Mouse (Mus musculus) granulocyte monocyte progenitor cell, adult 5-6 weeks (primary cell): ENCODE measurements around the gene Gm45808. TPM values are rescaled to one million over a fixed set of nuclear protein-coding genes. Genes with fewer than 3 reads are reported as not detected.
"Not testable (repeated sequence)": the region's sequence is repeated elsewhere in the genome, so short reads cannot be mapped to it uniquely, and the experiment has no call there.

ENCODE experiments used
- ATAC-seq: replicated peaks from 2 replicates; pipeline ENCODE4 v1.8.0; 2016; ENCODE audit warnings: mild to moderate bottlenecking, moderate TSS enrichment, inconsistent platforms; ENCODE audit not compliant: poor library complexity, severe bottlenecking
- total RNA-seq, 2 experiments: library from RNA; stranded (forward) in 1 of 2; stranded (reverse) in 1 of 2; fragments of 200-712, 200-1000 nt in 1 of 2; fragments of >200 nt in 1 of 2; fragmentation: Nextera tagmentation in 1 of 2; gene quantifications; 2 replicates each; pipeline ENCODE4 v1.2.3; 2014 to 2017

Gm45808 gene
- total RNA-seq, 2 experiments from 2014 or later: not detected

DNA sequence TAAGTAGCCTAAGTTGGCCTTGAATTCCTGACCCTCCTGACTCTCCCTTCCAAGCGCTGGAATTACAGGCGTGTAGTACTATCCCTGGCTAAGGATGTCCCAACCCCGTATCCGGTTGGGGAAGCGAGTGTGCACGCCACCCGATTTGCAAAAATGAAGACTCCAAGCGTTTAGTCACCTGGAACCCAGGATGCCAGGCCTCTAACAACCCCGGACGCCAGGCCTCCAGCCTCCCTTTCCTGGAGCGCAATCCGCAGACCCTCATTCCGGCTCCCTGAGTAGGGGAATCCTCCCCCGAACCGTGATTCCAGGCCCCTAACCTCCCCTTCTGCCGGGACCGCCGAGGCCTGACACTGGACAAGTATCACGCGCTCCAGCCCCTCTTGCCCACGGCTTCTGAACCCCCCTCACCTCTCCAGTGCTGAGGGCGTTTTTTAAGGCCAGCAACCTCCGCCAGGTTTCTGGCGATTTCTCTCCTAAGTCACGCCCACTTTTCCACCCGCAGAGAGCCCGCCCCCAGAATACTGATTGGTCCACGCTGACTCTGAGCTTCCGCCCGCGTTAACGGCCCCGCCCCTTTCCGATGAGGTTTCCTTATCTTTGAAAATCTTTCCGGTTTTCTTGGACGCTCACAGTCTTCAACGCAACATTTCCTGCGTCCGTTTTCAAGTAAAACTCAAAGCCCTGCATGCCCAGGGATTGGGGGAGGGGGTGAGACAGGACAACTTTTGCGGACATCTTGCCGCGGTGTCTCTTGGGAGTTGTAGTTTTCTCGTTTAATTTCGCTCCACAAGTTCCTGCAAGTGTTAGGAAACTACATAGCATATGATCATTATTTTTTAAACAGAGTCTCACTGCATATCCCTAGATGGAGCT, 23.5 kb upstream of the Gm45808 start, which contains the start of gene Nucb1:
Gene Nucb1, minus strand, starts transcription at position 495 of the 876 bp plus-strand sequence.
- peak; percentile 90 for ATAC-seq

DNA sequence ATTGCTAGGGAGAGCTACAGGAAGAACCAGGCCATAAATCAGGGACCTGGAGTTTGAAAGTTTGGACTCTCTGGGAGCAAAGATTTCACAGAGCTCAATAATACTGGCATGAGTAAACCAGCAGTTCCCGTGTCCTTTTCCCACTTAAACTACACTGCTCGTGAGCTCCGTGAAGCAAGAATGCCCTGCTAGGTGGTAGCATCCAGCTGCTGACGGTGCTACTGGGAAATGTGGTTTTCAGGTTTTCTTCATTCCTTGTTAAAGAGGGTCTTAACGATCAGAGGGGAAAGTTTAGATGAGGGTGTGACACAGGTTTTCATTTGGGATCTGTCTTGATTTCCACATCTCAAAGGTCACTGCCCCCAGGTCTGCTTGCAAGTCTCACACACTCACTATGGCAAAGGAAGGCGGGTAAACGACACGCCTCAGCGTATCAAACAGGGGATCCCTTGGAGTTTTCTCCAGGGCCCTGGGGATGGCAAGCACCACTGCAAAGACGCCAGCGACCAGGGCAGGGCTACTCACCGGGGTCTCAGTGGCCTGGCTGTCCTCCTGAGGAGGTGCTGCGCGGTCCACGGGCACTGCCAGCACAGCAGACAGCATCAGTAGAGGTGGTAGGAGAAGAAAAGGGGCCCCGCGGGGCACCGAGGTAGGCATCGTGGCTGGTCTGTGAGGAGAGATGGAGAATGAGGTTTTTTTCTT, 22.7 kb upstream of the Gm45808 start:
- no peak for ATAC-seq

DNA sequence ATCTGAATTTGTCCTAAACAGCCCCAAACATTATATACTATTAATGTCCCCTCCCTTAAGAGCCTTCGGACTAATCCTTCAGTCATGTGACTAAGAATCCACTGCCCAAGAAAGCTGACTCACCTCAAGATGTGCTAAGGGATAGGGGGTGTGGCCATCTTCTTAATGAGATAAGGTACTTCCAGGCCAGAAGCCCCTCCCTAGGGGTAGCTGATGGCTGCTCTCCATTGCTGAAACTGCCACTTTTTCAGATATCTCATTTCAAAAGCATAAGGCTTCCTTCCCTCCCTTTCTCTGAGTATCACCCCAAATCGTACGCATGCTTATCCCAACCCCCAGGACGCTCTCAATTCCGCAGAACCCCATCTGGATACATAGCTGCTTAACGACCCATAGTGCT, 21.9 kb upstream of the Gm45808 start:
- ATAC-seq: peak; percentile 26

- no peak for ATAC-seq
Measured at GRCm38 (mm10) chr7:45507583-45507982, 21.0 kb upstream of the Gm45808 start.

DNA sequence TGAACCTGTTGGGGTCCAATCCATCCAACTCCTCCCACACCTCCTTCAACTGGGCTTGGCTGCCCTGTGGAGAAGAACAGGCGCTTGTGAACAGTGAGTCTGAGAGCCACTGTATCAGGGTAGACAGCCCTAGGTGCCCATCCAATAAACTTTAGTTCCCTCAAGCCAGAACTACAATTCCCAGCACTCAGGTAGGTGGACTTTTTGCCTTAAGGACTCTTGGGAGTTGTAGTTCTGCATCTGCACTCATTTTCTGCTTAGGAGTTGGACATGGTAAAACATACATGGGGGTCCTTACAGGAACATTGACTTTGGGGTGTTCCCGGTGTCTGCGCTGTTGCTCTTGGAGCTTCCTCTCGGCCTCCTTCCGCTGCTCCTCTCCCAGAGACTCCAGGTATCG, 11.8 kb upstream of the Gm45808 start:
- no peak for ATAC-seq

DNA sequence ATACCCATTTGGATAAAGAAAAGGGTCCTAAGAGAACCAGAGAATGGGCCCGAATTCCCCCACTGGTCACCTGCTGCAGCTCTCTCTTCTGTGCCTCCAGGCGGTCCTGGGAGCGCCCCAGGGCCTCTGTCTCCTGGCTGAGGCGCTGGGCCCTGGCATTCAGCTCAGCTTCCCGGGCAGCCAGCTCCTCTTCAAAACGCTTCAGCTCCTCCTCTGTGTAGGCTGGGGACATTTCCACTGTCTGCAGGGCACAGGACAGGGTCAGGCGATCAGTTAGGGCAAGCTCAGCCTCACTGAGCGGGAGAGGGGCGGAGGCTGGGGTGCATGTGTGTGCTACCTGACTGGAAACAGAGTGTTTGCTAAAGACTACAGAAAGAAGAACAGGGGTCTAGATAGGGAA, 7.9 kb upstream of the Gm45808 start:
- no peak for ATAC-seq

DNA sequence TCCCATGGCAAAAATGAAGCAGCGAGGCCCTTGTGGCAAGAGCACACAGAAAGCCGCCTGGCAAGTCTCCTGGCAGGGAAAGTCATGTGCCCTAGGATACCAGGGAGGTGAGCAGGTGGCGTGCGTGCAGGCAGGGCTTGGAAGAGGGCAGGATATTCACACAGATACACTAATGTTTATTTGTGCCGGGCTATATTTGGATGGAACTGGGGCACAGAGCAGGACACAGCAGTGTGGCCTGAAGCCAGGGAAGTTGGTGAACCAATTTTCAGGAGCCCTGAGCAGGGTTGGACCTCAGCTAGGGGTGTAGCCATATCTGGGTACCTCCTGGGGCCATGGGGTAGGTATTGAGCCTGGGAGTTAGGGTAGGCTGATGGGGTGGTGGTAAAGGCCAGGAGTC, 6.3 kb upstream of the Gm45808 start:
- ATAC-seq: no peak

DNA sequence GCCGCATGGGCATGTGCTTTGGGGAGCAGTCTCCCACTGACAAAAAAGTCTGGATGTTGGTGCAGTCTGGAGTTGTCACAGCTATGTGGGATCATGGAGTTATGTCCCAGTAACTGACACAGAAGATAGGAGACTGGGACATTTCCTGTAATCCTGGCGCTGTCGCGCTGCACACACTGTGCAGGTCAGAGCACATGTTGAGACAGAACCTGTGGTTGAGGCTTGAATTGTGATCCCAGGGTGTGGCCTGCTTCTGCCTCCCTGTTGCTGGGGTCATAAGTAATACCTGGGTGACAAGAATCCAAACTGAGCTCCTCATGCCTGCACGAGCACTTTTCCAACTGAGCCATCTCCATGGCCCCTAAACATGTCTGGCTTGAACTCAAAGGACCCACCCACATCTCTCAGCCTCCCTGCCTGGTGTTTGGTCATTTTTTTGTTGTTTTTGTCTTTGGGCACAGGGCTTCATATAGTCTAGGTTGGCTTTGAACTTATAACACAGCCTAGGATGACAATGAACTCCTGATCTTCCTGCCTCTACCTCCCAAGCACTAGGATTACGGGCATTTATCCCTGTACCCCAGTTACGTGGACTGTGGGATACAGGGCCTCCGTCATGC, 5.7 kb upstream of the Gm45808 start:
- ATAC-seq: no peak

GRCm38 (mm10) chr7:45491264-45491663, 4.7 kb upstream of the Gm45808 start:
- no peak for ATAC-seq

- ATAC-seq: 0 out of 2 replicates have a peak, but pooled peaks have one; percentile 16
Measured at GRCm38 (mm10) chr7:45490822-45491221, 4.2 kb upstream of the Gm45808 start.

DNA sequence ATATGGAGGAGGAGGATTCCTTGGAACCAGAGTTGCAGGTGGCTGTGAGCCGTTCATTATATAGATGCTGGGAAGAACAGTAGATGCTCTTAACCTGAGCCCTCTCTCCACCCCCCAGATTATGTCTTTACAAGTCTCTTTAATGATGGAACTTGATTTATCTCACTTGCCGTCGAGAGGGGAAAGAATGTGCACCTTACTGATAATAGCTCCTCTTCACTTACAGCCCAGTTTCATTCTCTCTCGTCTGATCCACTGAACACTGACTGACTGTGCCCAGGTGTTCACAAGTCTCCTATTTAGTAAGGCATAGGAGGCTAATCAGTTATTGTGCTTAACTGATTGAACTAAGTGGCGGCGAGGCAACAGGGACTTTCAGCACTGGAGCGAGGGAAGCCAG, 3.0 kb upstream of the Gm45808 start:
- ATAC-seq: no peak

DNA sequence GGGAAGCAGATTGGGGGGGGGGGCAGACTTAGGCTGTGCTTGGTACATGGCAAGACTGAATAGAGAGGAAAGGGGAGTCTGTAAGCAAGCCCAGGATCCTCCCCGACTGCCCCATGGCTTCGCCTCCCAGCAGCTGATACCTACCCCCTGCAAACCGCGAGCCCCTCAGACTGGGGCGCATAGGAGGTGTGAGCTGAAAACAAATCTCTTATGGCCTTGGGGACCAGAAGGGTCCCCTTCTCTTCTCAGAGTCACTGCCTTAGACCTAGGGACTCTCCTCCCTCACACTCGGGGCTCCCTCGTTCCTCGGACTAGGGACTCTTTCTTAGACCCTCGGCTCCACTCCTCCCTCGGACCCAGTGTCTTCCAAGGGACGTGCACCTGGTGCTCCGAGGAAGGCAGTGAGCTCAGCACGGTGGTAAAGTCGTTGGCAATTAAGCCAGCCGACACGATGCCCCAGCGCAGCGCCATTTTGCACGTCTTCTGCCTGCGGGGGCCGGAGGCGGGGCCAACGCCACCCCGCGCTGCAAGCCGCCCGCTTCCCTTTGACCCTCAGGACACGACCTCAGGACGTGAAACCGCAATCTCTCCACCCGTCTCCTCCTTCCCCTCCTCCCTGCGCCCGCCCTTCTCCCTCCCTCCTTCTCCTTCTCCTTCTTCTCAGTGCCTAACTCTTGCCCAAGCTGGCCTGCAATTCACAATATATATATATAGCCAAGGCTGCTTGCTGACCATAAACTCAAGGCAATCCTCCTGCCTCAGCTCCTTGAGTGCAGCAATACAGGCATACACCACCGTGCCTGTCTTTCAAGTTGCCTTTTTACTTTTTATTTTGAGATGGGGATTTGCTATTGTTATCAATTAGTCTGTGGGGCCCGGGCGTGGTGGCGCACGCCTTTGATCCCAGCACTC, 1.9 kb upstream of the Gm45808 start, which contains the start of gene Dhdh:
Gene Dhdh, minus strand, starts transcription at position 513 of the 912 bp plus-strand sequence.
- ATAC-seq: peak; percentile 96

GRCm38 (mm10) chr7:45487861-45488292, 1.3 kb upstream of the Gm45808 start:
- ATAC-seq: no peak

DNA sequence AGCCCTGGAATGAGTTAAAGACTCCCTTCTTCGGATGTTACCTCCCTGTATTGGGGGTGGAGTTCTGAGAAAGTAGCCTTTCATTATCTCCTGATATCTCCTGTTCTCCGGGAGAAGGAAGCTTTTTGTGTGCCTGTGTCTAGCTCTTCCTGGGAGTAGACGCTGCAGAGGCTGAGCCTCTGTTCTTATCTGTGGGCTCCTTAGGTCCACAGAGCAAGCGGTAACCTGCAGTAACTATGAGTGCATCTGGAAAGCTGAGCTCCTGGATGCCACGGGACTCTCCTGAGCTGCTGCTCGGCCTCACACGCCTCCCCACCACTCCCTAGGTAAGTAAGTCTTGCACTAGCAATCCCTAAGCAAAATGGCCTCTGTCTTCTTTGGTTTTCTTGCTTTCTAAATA, 453 bp downstream of the Gm45808 start:
- ATAC-seq: no peak

- not testable (repeated sequence) for ATAC-seq
Measured at GRCm38 (mm10) chr7:45484985-45485384, 1.6 kb downstream of the Gm45808 start.

DNA sequence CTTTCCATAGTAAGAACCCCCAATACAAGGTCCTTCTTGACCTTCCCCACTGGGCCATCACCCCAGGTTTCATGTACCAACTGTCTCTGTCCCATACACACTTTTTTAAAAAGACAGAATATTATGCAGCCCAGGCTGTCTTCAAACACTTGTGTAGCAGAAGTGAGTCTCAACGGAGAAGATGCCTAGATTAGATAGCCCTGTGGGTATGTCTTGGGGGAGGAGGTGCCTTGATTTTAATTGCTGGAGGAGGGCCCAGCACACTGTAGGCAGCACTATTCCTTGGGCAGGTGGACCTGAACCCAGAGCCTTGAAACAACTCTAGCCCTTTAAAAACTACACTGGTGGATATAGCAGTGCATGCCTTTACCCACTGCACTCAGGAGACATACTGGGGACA, 4.4 kb downstream of the Gm45808 start:
- ATAC-seq: no peak

DNA sequence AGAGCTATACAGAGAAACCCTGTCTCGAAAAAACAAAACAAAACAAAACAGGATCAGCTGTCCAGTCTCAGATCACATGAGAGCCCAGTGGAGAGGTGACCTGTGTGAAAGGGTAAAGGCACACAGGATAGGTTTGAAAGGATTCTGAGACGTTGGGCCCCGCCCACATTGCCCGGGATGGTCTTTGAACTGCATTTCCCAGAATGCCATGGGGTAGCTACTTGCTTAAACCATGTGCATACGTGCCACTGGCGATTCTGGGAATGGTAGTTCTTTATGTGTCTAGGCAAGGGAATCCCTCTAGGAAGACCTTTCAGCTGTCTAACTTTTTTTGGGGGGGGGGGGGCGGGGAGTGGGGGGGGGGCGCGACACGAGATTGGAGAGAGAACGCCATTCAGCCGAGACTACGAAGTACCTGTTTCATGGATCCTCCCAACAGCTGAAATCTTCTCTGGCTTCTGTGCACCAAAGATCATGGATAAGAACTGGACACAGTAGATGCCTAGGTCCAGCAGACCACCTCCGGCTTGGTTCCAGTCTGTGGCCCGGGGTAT, 5.2 kb downstream of the Gm45808 start, which contains the start of gene Tulp2:
Gene Tulp2, plus strand, starts transcription at position 504 of the 554 bp plus-strand sequence.
- ATAC-seq: peak; percentile 69

DNA sequence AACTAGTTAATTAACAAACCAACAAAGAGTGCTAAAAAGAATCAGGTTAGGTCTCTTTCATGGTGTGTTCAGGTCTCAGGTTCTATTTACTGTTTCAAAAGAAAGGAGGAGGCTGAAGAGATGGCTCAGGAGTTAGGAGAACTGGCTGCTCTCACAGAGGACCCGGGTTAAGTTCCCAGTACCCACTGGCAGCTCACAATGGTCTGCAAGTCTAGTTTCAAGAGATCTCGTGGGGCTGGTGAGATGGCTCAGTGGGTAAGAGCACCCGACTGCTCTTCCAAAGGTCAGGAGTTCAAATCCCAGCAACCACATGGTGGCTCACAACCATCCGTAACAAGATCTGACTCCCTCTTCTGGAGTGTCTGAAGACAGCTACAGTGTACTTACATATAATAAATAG, 6.3 kb downstream of the Gm45808 start:
- not testable (repeated sequence) for ATAC-seq

- ATAC-seq: no peak
Measured at GRCm38 (mm10) chr7:45478774-45479173, 7.8 kb downstream of the Gm45808 start.
